ENCODE assay signal across 39 mouse cellular contexts in genomic region chr11:73260457-73260856, GRCm38 (mm10). TPM values are rescaled to one million over a fixed set of nuclear protein-coding genes. Genes with fewer than 3 reads are reported as not detected.
"Had no signal": no experiment of that assay in that cellular context is flagged by ENCODE, and none has a peak within 500 bp of the region (broad histone marks: within the 10 kb centered on the region; RNA-seq: fewer than 3 reads in every experiment).

No protein-coding gene starts in this region.

- H3K9ac ChIP-seq: heart, embryonic 12.5 days; heart, embryonic 13.5 days; heart, embryonic 15.5 days; hindbrain, embryonic 12.5 days; hindbrain, embryonic 13.5 days; hindbrain, embryonic 14.5 days; hindbrain, embryonic 15.5 days; intestine, embryonic 15.5 days; kidney, embryonic 15.5 days had no signal

- H3K4me1 ChIP-seq: heart, embryonic 12.5 days; heart, embryonic 13.5 days; heart, embryonic 15.5 days; hindbrain, embryonic 10.5 days; hindbrain, embryonic 12.5 days; hindbrain, embryonic 13.5 days; hindbrain, embryonic 15.5 days; intestine, embryonic 15.5 days; kidney, embryonic 15.5 days had no signal

- H3K27ac ChIP-seq: heart, embryonic 13.5 days; heart, embryonic 15.5 days; hindbrain, embryonic 10.5 days; hindbrain, embryonic 12.5 days; hindbrain, embryonic 13.5 days; hindbrain, embryonic 14.5 days; hindbrain, embryonic 15.5 days; hindbrain, postnatal 0 days; intestine, embryonic 15.5 days; kidney, embryonic 15.5 days; kidney, postnatal 0 days; layer of hippocampus, adult 2 months; left cerebral cortex, adult 2 months had no signal

- H3K9me3 ChIP-seq: heart, embryonic 12.5 days; heart, embryonic 15.5 days; hindbrain, embryonic 10.5 days; hindbrain, embryonic 12.5 days; hindbrain, embryonic 13.5 days; hindbrain, embryonic 15.5 days; intestine, embryonic 15.5 days; kidney, embryonic 15.5 days had no signal

- H3K36me3 ChIP-seq: heart, embryonic 12.5 days; heart, embryonic 13.5 days; heart, embryonic 15.5 days; hindbrain, embryonic 10.5 days; hindbrain, embryonic 12.5 days; hindbrain, embryonic 13.5 days; hindbrain, embryonic 15.5 days; intestine, embryonic 15.5 days; kidney, embryonic 15.5 days had no signal

- DNase-seq: heart, postnatal 10 days; heart, postnatal 14 days; heart, postnatal 36 days; heart, postnatal 4 days; kidney, adult 11 months; kidney, adult 18-20 months; kidney, adult 2 months; kidney, adult 8-10 months; kidney, adult 9 months; kidney, postnatal 10 days; kidney, postnatal 14 days; kidney, postnatal 25 days; kidney, postnatal 36 days; kidney, postnatal 4 days; layer of hippocampus, adult 9-11 months; layer of hippocampus, postnatal 36 days had no signal

- H3K4me3 ChIP-seq: heart, embryonic 12.5 days; heart, embryonic 13.5 days; heart, embryonic 15.5 days; hindbrain, embryonic 10.5 days; hindbrain, embryonic 12.5 days; hindbrain, embryonic 13.5 days; hindbrain, embryonic 15.5 days; intestine, embryonic 15.5 days; kidney, embryonic 15.5 days; layer of hippocampus, adult 2 months; left cerebral cortex, adult 2 months had no signal

RNA-seq across cellular contexts. Expression of gene Trpv3, which starts 6.7 kb away (rescaled TPM):
- total RNA-seq: hematopoietic stem cell, adult 5-6 weeks had no signal
- polyA plus RNA-seq: heart, embryonic 13.5 days; inflammation-experienced regulatory T-cells, adult 6 months had no signal

RNA-seq across cellular contexts. Expression of gene Trpv1, which starts 26.4 kb away (rescaled TPM):
- total RNA-seq: heart, postnatal 10 days; heart, postnatal 25 days; heart, postnatal 36 days; heart, postnatal 4 days; hematopoietic stem cell, adult 5-6 weeks; layer of hippocampus, adult 2 months; layer of hippocampus, adult 8-10 months; layer of hippocampus, postnatal 14 days had no signal
- polyA plus RNA-seq: heart, embryonic 12.5 days; heart, embryonic 13.5 days; heart, embryonic 14.5 days; hindbrain, embryonic 10.5 days; hindbrain, embryonic 11.5 days; hindbrain, embryonic 12.5 days; inflammation-experienced regulatory T-cells, adult 6 months; kidney, embryonic 14.5 days; kidney, embryonic 15.5 days; kidney, embryonic 16.5 days; kidney, postnatal 0 days had no signal
